Mouse (Mus musculus): Measurements from ENCODE around the gene Cenpq. TPM values are rescaled to one million over a fixed set of nuclear protein-coding genes. Genes with fewer than 3 reads are reported as not detected.

The Cenpq gene
- polyA plus RNA-seq, 1 experiment from 2014 or later = 15.0 TPM

GRCm38 (mm10) chr17:40879924-40880691 lies 54.7 kb downstream of the Cenpq start, which contains the start of gene 9130008F23Rik:
9130008F23Rik (minus strand) TSS chr17:40880559.
- no peaks in the 10 kb centered on the region for H3K27me3 ChIP-seq (ENCODE audit: control insufficient read depth, insufficient read depth, low read length)
- H3K9ac ChIP-seq (ENCODE audit: low read length) = peak within 1 kb of the TSS; percentile 85
- H3K4me1 ChIP-seq (ENCODE audit: control insufficient read depth in 2 of 2, insufficient read depth in 2 of 2, low read length in 2 of 2) = peaks cover 0 to 14% of the 10 kb centered on the region in 2 experiments; a peak in 2 of 4 replicates
- H3K36me3 ChIP-seq (ENCODE audit: control insufficient read depth, insufficient read depth, low read length) = no peaks in the 10 kb centered on the region
- H3K27ac ChIP-seq (replicated peaks in 1 of 2; ENCODE audit: control insufficient read depth in 1 of 2, insufficient read depth in 1 of 2, low read depth in 2 of 2, low read length in 2 of 2) = peak within 1 kb of the TSS; percentile 81 to 84
- H3K4me2 ChIP-seq (ENCODE audit: low read length) = peak within 1 kb of the TSS; percentile 77
- H3K9me3 ChIP-seq (ENCODE audit: control insufficient read depth, low read length) = no peaks in the 10 kb centered on the region
- H3K4me3 ChIP-seq (ENCODE audit: control insufficient read depth in 1 of 2, insufficient read depth in 1 of 2, low read depth in 1 of 2, low read length in 2 of 2) = peak within 1 kb of the TSS; percentile 63 to 77
- under 1% methylated on average over 40 of the region's 40 CpGs for WGBS
- ATAC-seq (ENCODE audit: insufficient number of reproducible peaks, insufficient read depth, low FRiP score, low read depth) = peak; percentile 77

- Histone ChIP-seq H3K9ac (ENCODE audit: low read length) (peak overlapping the region; percentile 85), H3K4me3 (ENCODE audit: control insufficient read depth in 1 of 2, insufficient read depth in 1 of 2, low read depth in 1 of 2, low read length in 2 of 2) (peak overlapping the region; percentile 63 to 77), H3K4me1 (ENCODE audit: control insufficient read depth in 2 of 2, insufficient read depth in 2 of 2, low read length in 2 of 2) (peaks cover 0 to 14% of the 10 kb centered on the region in 2 experiments; a peak in 2 of 4 replicates), H3K36me3 (ENCODE audit: control insufficient read depth, insufficient read depth, low read length) (no peaks in the 10 kb centered on the region), H3K4me2 (ENCODE audit: low read length) (peak overlapping the region; percentile 77), H3K27me3 (ENCODE audit: control insufficient read depth, insufficient read depth, low read length) (no peaks in the 10 kb centered on the region), H3K27ac (replicated peaks in 1 of 2; ENCODE audit: control insufficient read depth in 1 of 2, insufficient read depth in 1 of 2, low read depth in 2 of 2, low read length in 2 of 2) (peak overlapping the region; percentile 81 to 84; a peak in 3 of 4 replicates), H3K9me3 (ENCODE audit: control insufficient read depth, low read length) (no peaks in the 10 kb centered on the region)
- WGBS = 3% methylated on average over 6 of the region's 6 CpGs
- ATAC-seq (ENCODE audit: insufficient number of reproducible peaks, insufficient read depth, low FRiP score, low read depth) = no peak
These were observed 55.3 kb downstream of the Cenpq start for GRCm38 (mm10) chr17:40879528-40879923.

GRCm38 (mm10) chr17:40877741-40878140 lies 57.1 kb downstream of the Cenpq start:
- peak overlapping the region; percentile 10; the same call in 1 of the 2 replicates for H3K9ac ChIP-seq (ENCODE audit: low read length)
- H3K27me3 ChIP-seq (ENCODE audit: control insufficient read depth, insufficient read depth, low read length) = no peaks in the 10 kb centered on the region
- peak overlapping the region; percentile 77 for H3K4me2 ChIP-seq (ENCODE audit: low read length)
- ATAC-seq (ENCODE audit: insufficient number of reproducible peaks, insufficient read depth, low FRiP score, low read depth) = no peak
- H3K4me1 ChIP-seq (ENCODE audit: control insufficient read depth in 2 of 2, insufficient read depth in 2 of 2, low read length in 2 of 2) = peaks cover 0 to 14% of the 10 kb centered on the region in 2 experiments; a peak in 2 of 4 replicates
- no peaks in the 10 kb centered on the region for H3K36me3 ChIP-seq (ENCODE audit: control insufficient read depth, insufficient read depth, low read length)
- H3K9me3 ChIP-seq (ENCODE audit: control insufficient read depth, low read length) = no peaks in the 10 kb centered on the region
- WGBS = 24% methylated on average over 3 of the region's 3 CpGs
- H3K4me3 ChIP-seq (ENCODE audit: control insufficient read depth in 1 of 2, insufficient read depth in 1 of 2, low read depth in 1 of 2, low read length in 2 of 2) = peak overlapping the region; percentile 4 to 77; a peak in 3 of 4 replicates
- no peak overlapping the region for H3K27ac ChIP-seq (replicated peaks in 1 of 2; ENCODE audit: control insufficient read depth in 1 of 2, insufficient read depth in 1 of 2, low read depth in 2 of 2, low read length in 2 of 2)

GRCm38 (mm10) chr17:40875568-40875967 lies 59.3 kb downstream of the Cenpq start:
- no peak for ATAC-seq (ENCODE audit: insufficient number of reproducible peaks, insufficient read depth, low FRiP score, low read depth)
- 79% methylated on average over 1 of the region's 1 CpGs for WGBS

GRCm38 (mm10) chr17:40874701-40875100 lies 60.1 kb downstream of the Cenpq start:
- 76% methylated on average over 3 of the region's 3 CpGs for WGBS
- H3K4me3 ChIP-seq (ENCODE audit: control insufficient read depth in 1 of 2, insufficient read depth in 1 of 2, low read depth in 1 of 2, low read length in 2 of 2) = no peak overlapping the region
- H3K9ac ChIP-seq (ENCODE audit: low read length) = no peak overlapping the region
- no peaks in the 10 kb centered on the region for H3K9me3 ChIP-seq (ENCODE audit: control insufficient read depth, low read length)
- peaks cover 0 to 14% of the 10 kb centered on the region in 2 experiments; a peak in 2 of 4 replicates for H3K4me1 ChIP-seq (ENCODE audit: control insufficient read depth in 2 of 2, insufficient read depth in 2 of 2, low read length in 2 of 2)
- H3K36me3 ChIP-seq (ENCODE audit: control insufficient read depth, insufficient read depth, low read length) = no peaks in the 10 kb centered on the region
- H3K27ac ChIP-seq (replicated peaks in 1 of 2; ENCODE audit: control insufficient read depth in 1 of 2, insufficient read depth in 1 of 2, low read depth in 2 of 2, low read length in 2 of 2) = no peak overlapping the region
- ATAC-seq (ENCODE audit: insufficient number of reproducible peaks, insufficient read depth, low FRiP score, low read depth) = no peak
- H3K4me2 ChIP-seq (ENCODE audit: low read length) = no peak overlapping the region
- no peaks in the 10 kb centered on the region for H3K27me3 ChIP-seq (ENCODE audit: control insufficient read depth, insufficient read depth, low read length)

More at GRCm38 (mm10) chr17:40875568-40875967, 59.3 kb downstream of the Cenpq start:
- H3K4me2 ChIP-seq (ENCODE audit: low read length) = no peak overlapping the region
- no peak overlapping the region for H3K27ac ChIP-seq (replicated peaks in 1 of 2; ENCODE audit: control insufficient read depth in 1 of 2, insufficient read depth in 1 of 2, low read depth in 2 of 2, low read length in 2 of 2)
- no peaks in the 10 kb centered on the region for H3K36me3 ChIP-seq (ENCODE audit: control insufficient read depth, insufficient read depth, low read length)
- no peak overlapping the region for H3K4me3 ChIP-seq (ENCODE audit: control insufficient read depth in 1 of 2, insufficient read depth in 1 of 2, low read depth in 1 of 2, low read length in 2 of 2)
- H3K9me3 ChIP-seq (ENCODE audit: control insufficient read depth, low read length) = no peaks in the 10 kb centered on the region
- no peak overlapping the region for H3K9ac ChIP-seq (ENCODE audit: low read length)
- peaks cover 0 to 14% of the 10 kb centered on the region in 2 experiments; a peak in 2 of 4 replicates for H3K4me1 ChIP-seq (ENCODE audit: control insufficient read depth in 2 of 2, insufficient read depth in 2 of 2, low read length in 2 of 2)
- H3K27me3 ChIP-seq (ENCODE audit: control insufficient read depth, insufficient read depth, low read length) = no peaks in the 10 kb centered on the region

- Histone ChIP-seq H3K27me3 (ENCODE audit: control insufficient read depth, insufficient read depth, low read length) (no peaks in the 10 kb centered on the region), H3K9me3 (ENCODE audit: control insufficient read depth, low read length) (no peaks in the 10 kb centered on the region), H3K4me2 (ENCODE audit: low read length) (no peak overlapping the region), H3K4me1 (ENCODE audit: control insufficient read depth in 2 of 2, insufficient read depth in 2 of 2, low read length in 2 of 2) (peaks cover 3 to 25% of the 10 kb centered on the region in 2 experiments), H3K9ac (ENCODE audit: low read length) (no peak overlapping the region), H3K36me3 (ENCODE audit: control insufficient read depth, insufficient read depth, low read length) (no peaks in the 10 kb centered on the region), H3K4me3 (ENCODE audit: control insufficient read depth in 1 of 2, insufficient read depth in 1 of 2, low read depth in 1 of 2, low read length in 2 of 2) (no peak overlapping the region), H3K27ac (replicated peaks in 1 of 2; ENCODE audit: control insufficient read depth in 1 of 2, insufficient read depth in 1 of 2, low read depth in 2 of 2, low read length in 2 of 2) (no peak overlapping the region)
- ATAC-seq (ENCODE audit: insufficient number of reproducible peaks, insufficient read depth, low FRiP score, low read depth) = no peak
- 51% methylated on average over 2 of the region's 2 CpGs for WGBS
These were observed 61.2 kb downstream of the Cenpq start for GRCm38 (mm10) chr17:40873582-40874011.
